Mouse (Mus musculus) megakaryocyte-erythroid progenitor cell, adult 5-6 weeks (primary cell): ENCODE results near the gene D430042O09Rik. TPM values are rescaled to one million over a fixed set of nuclear protein-coding genes. Genes with fewer than 3 reads are reported as not detected.

ENCODE experiments used
- ATAC-seq: replicated peaks from 2 replicates; pipeline ENCODE4 v1.8.0; 2016; ENCODE audit warnings: mild to moderate bottlenecking, inconsistent platforms; ENCODE audit not compliant: severe bottlenecking, poor library complexity, low FRiP score, low TSS enrichment
- total RNA-seq, 2 experiments: library from RNA; stranded (forward) in 1 of 2; stranded (reverse) in 1 of 2; fragments of 200-1000, 215-1000 nt in 1 of 2; fragments of >200 nt in 1 of 2; fragmentation: Nextera tagmentation in 1 of 2; gene quantifications; 2 replicates each; pipeline ENCODE4 v1.2.3; 2014 to 2017

Gene D430042O09Rik
- total RNA-seq, 2 experiments from 2014 or later = 8.0 to 15.3 TPM

DNA sequence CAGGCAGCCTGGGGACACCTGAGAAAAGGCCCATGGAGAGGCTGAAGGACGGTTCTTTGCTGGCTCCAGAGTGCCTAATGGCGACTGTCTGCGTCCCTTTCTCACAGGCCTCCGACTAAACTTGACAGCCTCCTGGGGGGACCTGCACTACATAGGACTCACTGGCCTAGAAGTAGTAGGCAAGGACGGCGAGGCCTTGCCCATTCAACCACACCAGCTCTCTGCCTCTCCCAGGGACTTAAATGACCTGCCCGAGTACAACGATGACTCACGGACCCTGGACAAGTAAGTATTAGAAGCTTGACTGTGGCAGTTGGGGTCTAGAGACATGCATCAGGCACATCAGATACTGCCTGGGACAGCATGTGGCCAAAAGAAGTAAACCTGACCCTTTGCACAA lies 152.7 kb downstream of the D430042O09Rik start:
- ATAC-seq = no peak

DNA sequence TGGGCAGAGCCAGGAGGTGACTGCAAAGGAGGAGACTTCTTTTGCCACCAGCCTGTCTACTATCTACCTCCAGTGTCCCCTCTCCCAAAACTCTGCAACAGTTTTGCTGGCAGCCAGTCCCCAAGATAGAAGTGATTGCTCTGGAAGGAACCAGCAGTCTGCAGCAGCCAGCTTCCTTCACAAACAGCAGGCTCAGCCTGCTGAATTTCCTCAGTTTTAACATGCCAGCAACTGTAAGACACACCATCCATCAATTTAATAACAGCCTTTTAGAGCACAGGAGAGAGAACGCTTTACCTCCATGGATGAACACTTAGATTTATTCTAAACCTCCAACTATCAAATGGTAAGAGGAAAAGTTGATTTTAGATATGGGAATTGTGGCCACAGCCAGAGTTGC lies 156.3 kb downstream of the D430042O09Rik start:
- no peak for ATAC-seq

DNA sequence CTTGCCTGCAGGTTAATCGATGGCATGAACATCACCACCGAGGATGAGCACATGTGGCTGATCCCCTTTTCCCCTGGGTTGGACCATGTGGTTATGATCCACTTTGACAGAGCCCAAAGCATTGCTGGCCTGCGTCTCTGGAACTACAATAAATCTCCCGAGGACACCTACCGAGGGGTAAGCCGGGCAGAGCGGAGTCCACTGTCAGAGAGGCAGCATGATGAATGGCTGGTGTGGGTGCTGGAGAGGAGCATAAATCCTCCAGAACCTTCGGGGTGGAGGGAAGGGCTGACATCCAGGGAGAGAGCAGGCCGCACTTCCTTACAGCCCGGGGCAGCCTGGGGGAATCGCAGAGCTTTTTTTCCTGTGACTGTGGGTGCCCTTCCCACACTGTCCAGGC lies 157.5 kb downstream of the D430042O09Rik start:
- ATAC-seq = no peak

DNA sequence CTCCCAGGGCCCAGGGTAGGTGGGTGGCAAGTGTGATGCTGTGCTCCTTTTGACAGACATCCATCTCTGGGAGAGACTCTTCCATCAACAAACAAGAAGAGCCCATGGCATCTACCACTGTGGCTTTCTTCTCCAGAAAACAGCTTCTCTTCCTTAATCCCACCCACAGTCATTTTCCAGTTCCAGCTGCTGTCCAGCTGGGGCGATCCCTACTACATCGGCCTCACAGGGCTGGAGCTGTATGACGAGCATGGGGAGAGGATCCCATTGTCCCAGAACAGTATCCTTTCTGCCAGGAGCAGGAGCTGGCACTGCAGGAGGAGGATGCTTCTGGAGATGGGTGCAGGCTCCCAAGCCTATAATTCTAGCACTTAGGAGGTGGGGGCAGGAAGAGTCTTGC lies 160.9 kb downstream of the D430042O09Rik start:
- no peak for ATAC-seq

DNA sequence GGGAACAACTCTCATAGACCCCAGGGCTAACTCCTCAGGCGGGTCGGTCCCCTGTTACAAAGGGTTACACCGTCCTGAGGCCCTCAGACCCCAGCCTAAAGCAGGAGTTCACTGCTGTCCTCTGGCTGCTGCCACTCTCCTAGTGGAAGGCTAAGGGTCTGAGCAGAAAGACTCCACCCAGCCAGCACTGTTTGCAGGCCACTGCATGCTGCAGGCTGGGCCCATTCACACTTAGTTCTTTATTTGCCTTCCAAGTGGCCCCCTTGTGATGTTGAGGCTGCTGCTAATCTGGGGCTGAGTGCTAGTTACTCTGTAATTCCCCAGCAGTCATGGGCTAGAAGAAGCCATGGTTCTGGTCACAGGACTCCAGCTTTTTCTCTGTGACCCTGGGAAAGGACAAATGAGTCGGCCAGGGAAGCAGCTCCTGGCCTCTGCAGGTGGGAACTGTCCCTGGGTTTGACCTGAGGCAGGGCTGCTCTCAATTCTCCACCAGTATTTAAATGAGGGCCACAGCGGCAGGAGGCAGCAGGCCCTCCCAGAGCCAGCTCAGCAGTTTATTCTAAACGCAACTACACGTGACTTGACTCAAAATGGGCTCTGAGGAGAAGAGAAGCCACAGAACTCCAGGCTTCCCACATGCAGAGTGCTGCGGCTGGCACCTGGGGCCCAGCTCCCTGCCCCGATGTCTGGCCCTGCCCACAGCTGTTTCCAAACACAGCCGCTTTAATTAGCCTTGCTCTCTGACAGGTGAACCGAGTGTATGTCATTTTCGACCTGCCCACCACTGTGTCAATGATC lies 163.9 kb downstream of the D430042O09Rik start:
- no peak for ATAC-seq

DNA sequence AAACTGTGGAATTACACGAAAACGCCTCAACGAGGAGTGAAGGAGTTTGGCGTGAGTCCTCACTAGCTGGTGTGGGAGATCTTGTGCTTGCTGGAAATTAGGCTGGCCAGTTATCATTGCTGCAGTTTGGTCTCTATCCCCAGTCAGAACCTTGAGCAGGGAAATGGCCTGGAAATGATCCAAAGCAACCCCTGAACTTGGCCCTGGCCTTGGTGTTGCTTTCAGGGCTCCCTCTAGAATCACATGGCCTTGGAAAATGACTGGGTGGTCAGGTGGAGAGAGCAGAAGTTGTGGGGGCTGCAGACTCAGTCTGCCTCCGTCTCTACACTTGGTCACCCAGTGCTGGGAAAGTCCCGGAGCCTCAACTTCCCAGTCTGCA lies 164.5 kb downstream of the D430042O09Rik start:
- ATAC-seq = no peak

DNA sequence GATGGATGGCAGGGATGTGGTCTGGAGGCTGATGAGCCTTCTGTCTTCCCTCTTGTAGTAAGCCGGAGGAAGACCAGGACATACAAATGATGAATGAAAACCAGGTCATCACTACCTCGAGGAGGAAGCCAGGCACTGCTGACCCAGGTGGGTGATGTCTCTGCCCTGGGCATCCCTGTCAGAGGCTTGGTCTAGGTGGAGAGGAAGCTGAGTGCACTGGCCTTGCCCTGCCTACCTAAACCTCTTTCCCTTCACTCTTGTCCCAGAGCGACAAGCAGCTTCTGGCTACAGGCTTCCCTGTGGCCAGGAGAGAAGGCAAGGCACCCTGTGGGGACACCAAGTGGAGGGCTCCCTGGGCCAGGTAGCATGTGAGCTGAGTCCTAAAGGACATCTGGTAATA lies 165.2 kb downstream of the D430042O09Rik start:
- ATAC-seq = no peak

DNA sequence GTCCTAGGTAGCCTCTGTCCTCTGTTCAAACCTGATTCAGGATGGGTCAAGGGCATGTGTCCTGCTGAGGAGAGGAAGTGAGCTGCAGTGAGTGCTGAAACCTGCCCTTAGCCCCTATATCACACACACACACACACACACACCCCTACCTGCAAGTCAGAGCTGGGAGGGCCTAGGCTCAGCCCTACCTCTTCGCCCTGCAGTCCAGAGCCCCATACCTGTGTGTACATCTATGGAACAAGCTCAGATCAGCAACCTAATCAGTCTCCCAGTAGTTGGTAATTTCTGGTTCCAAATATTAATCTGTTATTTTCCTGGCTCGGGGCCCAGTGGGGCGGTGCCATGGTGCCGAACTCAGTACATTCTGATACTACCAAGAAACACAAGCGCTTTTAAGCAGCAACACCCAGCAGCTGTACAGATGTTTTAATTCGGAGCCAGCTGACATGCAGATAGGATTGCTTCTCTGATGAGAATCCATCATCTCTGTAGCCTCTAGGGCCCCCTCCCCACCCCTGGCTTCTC lies 166.3 kb downstream of the D430042O09Rik start:
- no peak for ATAC-seq

DNA sequence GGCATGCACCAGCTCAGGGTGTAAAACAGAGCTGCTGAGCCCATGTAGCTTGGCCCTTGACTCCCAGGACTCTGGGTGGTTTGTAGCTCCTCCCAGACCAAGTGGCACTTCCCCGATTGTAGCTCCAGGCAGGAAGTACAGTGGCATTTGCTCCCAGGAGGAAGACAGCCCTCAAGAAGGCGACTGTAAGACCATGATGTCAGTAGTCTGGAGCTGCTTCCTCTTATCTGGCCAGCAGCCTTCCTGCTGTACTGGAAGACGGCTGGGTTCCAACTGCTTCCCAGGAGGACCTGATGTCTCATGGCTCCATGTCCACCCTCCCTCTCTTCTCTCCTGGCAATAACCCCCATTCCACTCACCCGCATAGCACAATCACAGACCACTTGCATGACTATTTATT lies 170.4 kb downstream of the D430042O09Rik start:
- no peak for ATAC-seq

DNA sequence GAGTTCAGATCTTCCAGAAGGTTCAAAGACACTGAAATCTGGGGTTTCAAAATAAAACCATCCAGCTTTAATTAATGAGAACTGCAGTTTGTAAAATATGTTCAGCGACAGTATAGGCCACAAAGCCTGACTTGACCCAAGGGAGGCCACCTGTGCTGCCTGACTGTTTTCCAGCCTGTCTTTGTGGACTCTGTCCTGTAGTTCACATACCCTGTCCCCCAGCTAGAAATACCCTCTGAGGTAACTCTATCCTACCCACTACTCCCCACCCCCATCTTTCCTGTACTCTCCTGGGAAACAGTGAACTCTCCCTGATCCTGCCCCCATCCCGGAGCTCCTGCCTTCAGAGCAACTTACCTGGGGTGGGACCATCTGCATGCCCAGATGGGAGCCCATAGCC lies 175.5 kb downstream of the D430042O09Rik start:
- no peak for ATAC-seq

DNA sequence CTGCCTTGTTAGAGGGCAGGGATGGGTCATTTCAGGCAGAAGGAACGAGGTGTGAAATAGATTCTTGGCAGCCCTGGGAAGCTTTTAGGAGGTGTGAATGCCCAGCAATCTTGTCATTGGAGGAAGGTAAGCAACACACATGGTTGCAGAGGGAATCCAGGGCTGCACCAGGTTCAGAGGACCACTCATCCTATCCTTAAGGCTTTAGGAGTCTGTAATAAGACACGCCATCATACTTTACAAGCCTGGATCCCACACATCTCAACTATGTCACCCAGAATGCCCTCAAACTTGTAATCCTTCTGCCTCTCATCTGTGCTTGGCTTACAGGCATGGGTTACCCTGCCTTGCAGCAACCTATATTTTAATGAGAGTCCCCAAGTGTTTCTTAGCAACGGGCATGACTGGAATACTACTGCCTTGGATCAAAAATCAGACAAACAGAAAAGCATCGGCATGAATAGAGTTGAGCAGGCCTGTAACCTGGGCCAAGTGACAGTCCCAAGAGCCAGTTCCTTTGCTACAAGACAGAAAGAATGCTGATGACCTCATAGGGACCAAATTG lies 178.5 kb downstream of the D430042O09Rik start:
- no peak for ATAC-seq

DNA sequence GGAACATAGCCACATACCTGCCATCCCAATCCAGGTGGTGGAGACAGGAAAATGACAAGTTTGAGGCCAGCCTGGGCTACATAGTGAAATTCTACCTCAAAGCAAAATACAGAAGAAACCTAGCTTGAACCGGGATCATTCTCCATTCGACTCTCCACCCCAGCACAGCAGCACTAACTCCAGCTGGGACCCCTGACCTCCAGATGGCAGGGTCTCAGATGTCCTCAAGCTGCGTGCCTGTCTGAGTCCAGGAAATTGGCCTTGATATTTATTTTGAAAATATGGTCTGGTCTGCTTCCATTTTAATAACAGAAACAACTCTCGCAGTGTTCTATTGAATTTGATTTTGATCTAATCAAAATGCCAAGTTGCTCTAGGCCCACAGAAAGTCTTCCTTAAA lies 179.4 kb downstream of the D430042O09Rik start:
- no peak for ATAC-seq

DNA sequence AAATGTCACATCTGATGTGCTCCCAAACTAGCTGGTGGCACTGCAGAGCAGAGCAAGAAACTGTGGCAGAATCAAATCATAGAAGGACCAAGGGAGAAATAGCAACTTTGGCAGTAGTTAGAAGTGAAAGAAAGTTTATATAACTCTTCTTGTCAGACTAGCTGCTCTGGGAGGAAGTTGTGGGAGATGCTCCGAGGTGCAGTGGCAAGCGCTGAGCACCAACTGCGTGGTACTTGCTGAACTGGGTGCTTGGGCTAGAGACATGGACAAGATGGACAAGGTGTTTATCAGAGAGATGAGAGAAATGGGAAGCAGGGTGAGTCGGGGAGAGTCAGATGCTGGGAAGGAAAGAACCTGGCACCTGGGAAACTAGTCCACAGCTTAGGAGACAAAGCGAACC lies 180.1 kb downstream of the D430042O09Rik start:
- ATAC-seq = no peak

DNA sequence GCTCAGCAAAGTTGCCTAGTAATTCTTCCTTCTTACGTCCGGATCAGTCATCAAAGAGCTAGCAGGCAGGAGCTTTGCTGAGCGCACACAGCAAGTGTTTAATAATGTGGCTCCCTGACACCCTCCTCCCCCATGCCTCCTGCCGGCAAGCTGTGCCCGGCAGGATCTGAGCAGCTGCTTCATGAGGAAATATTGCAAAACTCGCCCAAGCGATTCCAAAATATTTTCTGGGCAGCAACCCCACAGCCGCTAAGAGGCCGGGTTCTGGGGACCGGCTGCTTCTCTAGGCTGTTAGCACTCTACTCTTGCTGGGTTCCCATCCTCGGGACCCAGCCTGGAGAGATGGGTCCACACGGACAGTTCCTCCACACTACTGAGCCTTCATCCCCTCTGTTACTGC lies 180.7 kb downstream of the D430042O09Rik start:
- ATAC-seq = no peak

DNA sequence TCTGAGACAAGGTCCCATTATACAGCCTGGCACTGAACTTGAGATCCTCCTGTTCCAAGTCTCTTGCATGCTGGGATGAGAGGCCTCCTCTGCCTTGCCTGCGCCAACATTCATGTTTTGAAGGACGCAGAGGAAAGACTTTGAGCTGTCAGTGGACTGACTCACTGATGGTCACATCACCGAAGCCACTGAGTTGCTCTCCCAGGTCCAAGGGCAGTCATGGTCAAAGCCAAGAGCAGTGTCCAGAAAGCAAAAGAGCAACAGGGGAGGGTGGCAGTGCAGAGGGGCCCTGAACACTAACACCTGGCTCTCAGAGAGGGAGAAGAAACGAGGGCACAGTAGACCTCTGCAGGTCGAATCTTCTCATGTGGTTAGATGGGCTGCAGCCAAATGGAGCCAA lies 185.9 kb downstream of the D430042O09Rik start:
- ATAC-seq = no peak

DNA sequence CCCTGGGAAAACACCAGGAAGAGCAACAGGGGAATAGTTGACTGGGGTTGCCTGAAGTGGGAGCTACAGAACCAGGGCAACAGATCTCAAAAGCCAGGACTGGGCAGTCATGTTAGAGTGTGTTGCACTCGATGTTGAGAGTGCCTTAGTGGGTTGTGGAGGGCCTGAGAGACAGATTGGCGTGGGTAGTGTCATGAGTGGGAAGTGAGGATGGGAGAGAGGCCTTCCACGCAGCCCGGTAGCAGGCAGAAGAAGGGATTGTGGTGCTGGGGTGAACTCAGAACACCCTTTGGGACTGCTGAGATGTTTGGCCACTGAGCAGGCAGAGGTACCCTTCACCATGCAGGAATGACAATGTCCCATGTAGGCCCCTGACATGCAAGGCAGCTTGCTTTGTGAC lies 189.4 kb downstream of the D430042O09Rik start:
- no peak for ATAC-seq

DNA sequence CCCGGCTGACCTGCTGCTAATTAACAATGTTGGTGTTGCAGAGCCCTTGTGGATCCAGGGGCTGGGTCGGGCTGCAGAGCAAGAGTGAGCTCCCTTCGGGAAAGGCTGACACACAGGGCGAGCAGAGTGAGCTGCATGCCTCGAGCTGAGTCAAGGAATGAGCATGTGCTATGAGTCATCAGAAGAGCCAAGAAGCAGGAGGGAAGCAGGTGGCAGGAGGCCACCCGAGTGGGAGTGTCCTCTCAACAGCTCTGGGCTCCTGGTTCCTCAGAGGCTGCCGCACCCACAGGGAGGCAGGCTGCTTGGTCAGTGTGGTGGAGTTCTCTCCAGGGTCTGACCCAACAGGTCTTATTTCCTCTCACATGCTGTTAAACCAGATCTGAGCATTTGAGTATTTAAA lies 191.3 kb downstream of the D430042O09Rik start:
- ATAC-seq = no peak

DNA sequence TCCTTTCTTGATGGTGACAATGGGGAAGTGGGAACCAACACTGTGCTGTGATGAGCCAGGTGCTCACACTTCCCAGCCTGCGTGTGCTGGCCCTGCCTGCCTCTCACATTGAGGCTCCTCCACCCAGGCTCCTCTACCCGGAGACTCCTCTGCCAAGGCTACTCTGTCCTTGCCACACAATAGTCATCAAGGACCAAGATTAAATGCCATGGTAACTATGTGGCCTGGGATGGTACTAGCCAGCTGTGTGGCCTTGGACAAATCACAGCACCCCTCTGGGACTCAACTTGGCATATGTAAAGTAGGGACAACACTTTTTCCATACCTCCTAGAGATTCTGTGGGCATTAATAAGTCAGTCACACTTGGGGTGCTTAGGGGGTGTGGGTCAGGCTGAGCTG lies 192.2 kb downstream of the D430042O09Rik start:
- no peak for ATAC-seq

DNA sequence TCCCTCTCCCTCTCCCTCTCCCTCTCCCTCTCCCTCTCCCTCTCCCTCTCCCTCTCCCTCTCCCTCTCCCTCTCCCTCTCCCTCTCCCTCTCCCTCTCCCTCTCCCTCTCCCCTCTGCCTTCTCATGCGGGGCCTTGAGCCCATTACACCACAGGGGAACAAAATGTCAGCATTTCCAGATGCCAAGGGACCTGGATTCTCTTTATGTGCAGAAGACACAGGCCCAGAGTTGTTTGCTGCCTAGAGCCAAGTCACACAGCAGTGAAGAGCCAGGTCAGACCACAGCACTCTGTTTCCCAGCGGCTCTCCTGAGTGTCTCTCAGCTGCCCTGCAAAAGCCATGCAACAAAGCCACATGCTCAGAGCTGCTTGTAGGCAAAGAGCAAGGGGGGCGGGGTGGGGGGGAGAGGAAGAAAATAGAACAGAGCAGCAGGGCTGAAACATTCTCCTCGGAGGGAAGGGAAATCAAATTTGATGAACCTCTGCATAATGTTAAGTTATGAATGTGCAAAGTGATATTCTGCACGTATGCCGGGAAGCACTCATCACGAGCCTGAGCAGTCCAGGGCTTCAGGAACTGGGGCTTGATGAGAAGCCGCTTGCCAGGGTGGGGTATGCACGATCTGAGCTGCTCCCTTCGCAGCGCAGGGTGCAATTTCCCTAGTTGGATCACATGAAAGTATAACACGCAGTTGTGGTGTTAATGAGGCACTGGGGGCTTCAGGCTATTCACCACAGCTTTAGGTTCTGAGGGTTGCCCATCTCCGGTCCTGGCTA lies 192.9 kb downstream of the D430042O09Rik start:
- no peak for ATAC-seq

DNA sequence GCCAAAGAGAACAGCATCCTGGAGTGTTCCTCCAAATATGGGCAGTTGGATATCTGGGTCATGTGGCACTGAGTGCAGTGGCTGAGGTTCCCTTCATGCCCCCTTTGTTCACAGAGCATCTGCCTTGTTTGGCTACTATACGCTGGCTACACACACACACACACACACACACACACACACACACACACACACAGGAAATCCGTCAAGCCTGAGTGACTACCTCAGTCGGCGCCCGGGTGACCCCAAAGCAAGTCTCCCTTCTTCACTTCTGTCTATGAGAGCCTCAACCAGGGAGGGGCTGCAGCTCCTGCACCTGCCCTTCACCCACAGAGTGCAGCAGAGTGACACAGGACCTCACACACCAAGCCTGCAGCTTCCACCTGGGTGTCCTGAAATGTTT lies 213.1 kb downstream of the D430042O09Rik start:
- no peak for ATAC-seq
